Mouse (Mus musculus): ENCODE measurements around the gene Cs. TPM values are rescaled to one million over a fixed set of nuclear protein-coding genes. Genes with fewer than 3 reads are reported as not detected.
"Not testable (repeated sequence)": the region's sequence is repeated elsewhere in the genome, so short reads cannot be mapped to it uniquely, and the experiment has no call there.

The Cs gene
- 212 TPM for polyA plus RNA-seq (2012; fragmentation: generic; extraction: Trizol)
- long read RNA-seq, experiment 1, transcript Cs-201 (11 exons, 2,926 nt): major isoform, 228 of 260 reads
- long read RNA-seq, experiment 1, partial matches to known transcripts: 28 of 260 reads
- long read RNA-seq, experiment 1, other reads (novel, unspliced or antisense): 4 of 260 reads
- long read RNA-seq, experiment 2, transcript Cs-201 (11 exons, 2,926 nt): major isoform, 1,888 of 1,963 reads
- long read RNA-seq, experiment 2, partial matches to known transcripts: 41 of 1,963 reads
- long read RNA-seq, experiment 2, other reads (novel, unspliced or antisense): 31 of 1,963 reads

DNA sequence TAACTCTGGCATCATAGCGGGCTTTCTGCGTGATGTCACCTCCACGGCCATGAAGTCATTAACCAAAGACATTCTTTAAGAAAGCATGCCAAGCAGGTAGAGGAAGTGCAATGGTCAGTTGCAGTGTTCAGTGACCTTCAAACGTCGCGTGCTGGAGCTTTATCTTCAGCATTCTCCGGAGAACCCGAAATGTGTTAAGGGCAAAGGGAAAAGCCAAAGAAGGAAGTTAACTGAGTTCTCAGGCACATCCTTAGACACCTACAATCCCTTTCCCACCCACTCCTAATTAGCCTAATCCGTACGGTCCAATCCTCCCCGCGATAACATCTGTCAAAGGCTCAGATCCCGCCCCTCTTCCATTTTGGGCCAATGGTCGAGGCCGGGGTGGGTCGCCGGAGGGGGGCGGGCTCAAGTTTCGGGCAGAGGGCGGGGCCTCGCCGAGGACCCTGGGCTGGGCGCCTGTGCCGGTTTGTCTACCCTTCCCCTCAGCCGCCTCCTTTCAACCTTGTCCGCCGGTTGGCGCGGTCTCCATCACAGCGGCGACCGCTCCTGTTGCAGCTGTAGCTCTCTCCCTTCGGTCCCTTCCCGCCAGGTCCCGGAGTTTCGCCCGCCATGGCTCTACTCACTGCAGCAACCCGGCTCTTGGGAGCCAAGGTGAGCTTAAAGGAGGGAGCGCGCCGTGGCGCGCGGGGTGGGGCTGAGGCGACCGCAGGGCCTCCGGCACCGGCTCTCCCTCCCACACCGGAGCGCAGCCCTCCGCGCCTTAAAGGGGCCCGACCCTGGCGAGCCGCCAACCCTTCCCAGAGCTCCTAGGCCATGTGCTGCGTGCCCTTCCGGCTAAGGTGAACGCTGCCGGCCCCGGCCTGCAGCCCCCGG lies at the start of gene Cs:
TSS of gene Cs (plus strand) at position 429 of the 876 bp plus-strand sequence.
- peak within 1 kb of the TSS; percentile 92 for H3K4me3 ChIP-seq (ENCODE audit: insufficient read depth, poor library complexity, severe bottlenecking)
- H3K36me3 ChIP-seq (ENCODE audit: control insufficient read depth, insufficient read depth): peaks cover 39% of the 10 kb centered on the region
- TF ChIP-seq MYOD1 (IDR thresholded peaks at IDR 0.05; ENCODE audit: control insufficient read depth, insufficient read length, low read depth): no peak
- TF ChIP-seq MAX (IDR thresholded peaks at IDR 0.05): peak; percentile 56
- peaks cover 54% of the 10 kb centered on the region for H3K79me2 ChIP-seq (ENCODE audit: control insufficient read depth, insufficient read depth)
- H3K79me3 ChIP-seq (ENCODE audit: low read depth): peaks cover 50% of the 10 kb centered on the region
- peak within 1 kb of the TSS; percentile 90 for H3ac ChIP-seq (ENCODE audit: control insufficient read depth, insufficient read length, low read depth)
- no peaks in the 10 kb centered on the region for H3K27me3 ChIP-seq (ENCODE audit: control insufficient read depth, insufficient read depth, insufficient read length)

DNA sequence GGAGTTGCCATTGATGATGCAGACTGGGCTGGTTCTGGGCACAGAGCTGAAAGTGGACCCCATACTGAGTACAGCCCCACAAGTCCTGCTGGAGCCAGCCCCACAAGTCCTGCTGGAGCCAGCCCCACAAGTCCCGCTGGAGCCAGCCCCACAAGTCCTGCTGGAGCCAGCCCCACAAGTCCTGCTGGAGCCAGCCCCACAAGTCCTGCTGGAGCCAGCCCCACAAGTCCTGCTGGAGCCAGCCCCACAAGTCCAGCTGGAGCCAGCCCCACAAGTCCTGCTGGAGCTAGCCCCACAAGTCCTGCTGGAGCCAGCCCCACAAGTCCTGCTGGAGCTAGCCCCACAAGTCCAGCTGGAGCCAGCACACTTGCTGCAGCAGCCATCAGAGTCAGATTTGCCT lies 46.9 kb upstream of the Cs start:
- H3K36me3 ChIP-seq (ENCODE audit: control insufficient read depth, insufficient read depth): peaks cover 15% of the 10 kb centered on the region
- not testable (repeated sequence) for H3K79me3 ChIP-seq (ENCODE audit: low read depth)

DNA sequence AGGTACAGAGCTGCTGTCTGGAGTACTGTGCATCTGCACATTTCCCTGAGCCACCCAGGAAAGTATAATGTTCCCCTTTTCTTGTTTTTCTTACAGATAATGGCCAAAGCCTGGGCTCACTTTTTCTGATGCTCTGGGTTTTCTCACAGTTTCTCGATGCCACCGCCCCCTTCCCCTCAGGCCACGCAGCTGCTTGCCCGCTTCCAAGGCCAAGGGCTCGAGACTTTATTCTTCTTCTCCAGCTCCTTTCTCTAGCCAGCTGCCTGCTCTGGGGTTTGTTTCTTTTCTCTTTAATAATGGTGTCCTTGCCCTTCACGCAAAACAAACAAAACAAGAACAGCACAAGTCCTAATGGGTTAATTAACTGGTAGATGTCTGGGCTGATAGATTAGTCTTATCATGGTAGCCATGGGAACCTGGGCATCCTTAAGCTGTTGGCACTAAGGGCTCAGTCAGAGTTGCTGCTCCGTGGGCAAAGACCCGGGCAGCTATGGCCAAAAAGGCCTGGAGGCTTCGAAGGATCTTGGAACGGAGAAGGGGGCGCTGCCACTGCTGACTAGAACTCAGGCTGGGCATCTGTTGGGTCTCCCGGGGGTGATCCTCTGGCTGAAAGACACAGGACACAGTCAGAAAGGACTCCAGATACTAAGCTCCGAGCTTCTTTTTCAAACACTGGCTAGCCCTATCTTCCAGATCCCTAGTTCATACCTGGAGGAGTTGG lies 41.0 kb upstream of the Cs start:
- Histone ChIP-seq H3K4me3 (ENCODE audit: insufficient read depth, poor library complexity, severe bottlenecking) (no peak overlapping the region), H3K27me3 (ENCODE audit: control insufficient read depth, insufficient read depth, insufficient read length) (peaks cover 4% of the 10 kb centered on the region), H3K79me2 (ENCODE audit: control insufficient read depth, insufficient read depth) (no peaks in the 10 kb centered on the region), H3ac (ENCODE audit: control insufficient read depth, insufficient read length, low read depth) (no peak overlapping the region), H3K36me3 (ENCODE audit: control insufficient read depth, insufficient read depth) (peaks cover 5% of the 10 kb centered on the region), H3K79me3 (ENCODE audit: low read depth) (no peaks in the 10 kb centered on the region)
- TF ChIP-seq MYOD1 (IDR thresholded peaks at IDR 0.05; ENCODE audit: control insufficient read depth, insufficient read length, low read depth) (no peak), CTCF (IDR thresholded peaks at IDR 0.05; ENCODE audit: control insufficient read depth, insufficient read depth, insufficient read length) (no peak), MAX (IDR thresholded peaks at IDR 0.05) (no peak), CEBPB (IDR thresholded peaks at IDR 0.05; ENCODE audit: low read depth) (no peak)

More for the DNA sequence above, 46.9 kb upstream of the Cs start:
- not testable (repeated sequence) for H3K4me3 ChIP-seq (ENCODE audit: insufficient read depth, poor library complexity, severe bottlenecking); H3ac ChIP-seq (ENCODE audit: control insufficient read depth, insufficient read length, low read depth); H3K79me2 ChIP-seq (ENCODE audit: control insufficient read depth, insufficient read depth); H3K27me3 ChIP-seq (ENCODE audit: control insufficient read depth, insufficient read depth, insufficient read length)

DNA sequence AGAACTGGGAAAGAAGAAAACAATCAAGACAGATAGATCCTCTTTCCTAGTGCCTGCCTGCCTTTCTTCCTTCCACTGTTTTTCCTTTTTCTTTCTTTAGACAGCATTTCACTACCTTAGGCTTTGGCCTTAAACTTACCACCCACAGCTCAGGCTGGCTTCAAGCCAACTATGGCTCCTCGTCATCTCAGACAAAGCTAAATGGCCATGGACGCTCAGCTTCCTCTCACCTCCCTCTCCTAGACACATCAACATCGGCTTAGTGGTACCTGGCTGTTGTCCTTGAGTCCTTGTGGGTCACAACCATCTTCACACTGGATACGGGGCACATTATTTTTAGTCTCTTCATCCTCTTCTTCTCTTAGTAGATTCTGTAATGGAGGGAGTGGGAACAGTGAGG lies 40.3 kb upstream of the Cs start:
- peaks cover 4% of the 10 kb centered on the region for H3K27me3 ChIP-seq (ENCODE audit: control insufficient read depth, insufficient read depth, insufficient read length)
- peaks cover 5% of the 10 kb centered on the region for H3K36me3 ChIP-seq (ENCODE audit: control insufficient read depth, insufficient read depth)
- no peak for TF ChIP-seq USF1 (IDR thresholded peaks at IDR 0.05; ENCODE audit: low read depth)
- no peak for TF ChIP-seq CTCF (IDR thresholded peaks at IDR 0.05; ENCODE audit: control insufficient read depth, insufficient read depth, insufficient read length)
- TF ChIP-seq MYOG (IDR thresholded peaks at IDR 0.05; ENCODE audit: control insufficient read depth, extremely low read depth, insufficient read length): no peak
- no peak for TF ChIP-seq CEBPB (IDR thresholded peaks at IDR 0.05; ENCODE audit: low read depth)
- TF ChIP-seq FOSL1 (IDR thresholded peaks at IDR 0.05; ENCODE audit: insufficient read depth, low read length, poor library complexity, severe bottlenecking): no peak
- TF ChIP-seq MYOD1 (IDR thresholded peaks at IDR 0.05; ENCODE audit: control insufficient read depth, insufficient read length, low read depth): no peak
- no peak for TF ChIP-seq MAX (IDR thresholded peaks at IDR 0.05)
- no peak overlapping the region for H3ac ChIP-seq (ENCODE audit: control insufficient read depth, insufficient read length, low read depth)
- no peaks in the 10 kb centered on the region for H3K79me2 ChIP-seq (ENCODE audit: control insufficient read depth, insufficient read depth)
- H3K79me3 ChIP-seq (ENCODE audit: low read depth): no peaks in the 10 kb centered on the region
- no peak overlapping the region for H3K4me3 ChIP-seq (ENCODE audit: insufficient read depth, poor library complexity, severe bottlenecking)

DNA sequence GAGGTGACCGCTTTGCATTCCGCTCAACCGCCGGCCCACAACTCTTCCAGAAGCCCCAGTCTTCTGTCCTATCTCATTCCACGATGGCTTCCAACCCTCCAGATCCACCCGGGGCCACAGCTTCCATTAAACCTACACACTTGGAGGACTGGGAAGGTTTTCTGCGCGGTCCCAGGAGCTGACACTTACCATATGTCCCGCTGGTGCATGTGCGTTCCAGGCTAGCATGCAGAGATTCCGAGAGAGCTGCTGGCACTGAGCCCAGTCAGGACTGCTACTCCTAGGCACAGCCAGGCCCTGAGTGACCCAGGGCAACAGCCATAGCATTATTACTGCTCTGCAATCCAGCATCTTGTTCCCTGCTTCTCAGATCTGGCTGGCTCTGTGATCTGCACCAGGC lies 39.9 kb upstream of the Cs start:
- H3K27me3 ChIP-seq (ENCODE audit: control insufficient read depth, insufficient read depth, insufficient read length): peaks cover 4% of the 10 kb centered on the region
- H3ac ChIP-seq (ENCODE audit: control insufficient read depth, insufficient read length, low read depth): no peak overlapping the region
- TF ChIP-seq MAX (IDR thresholded peaks at IDR 0.05) (no peak), CEBPB (IDR thresholded peaks at IDR 0.05; ENCODE audit: low read depth) (no peak), FOSL1 (IDR thresholded peaks at IDR 0.05; ENCODE audit: insufficient read depth, low read length, poor library complexity, severe bottlenecking) (no peak), USF1 (IDR thresholded peaks at IDR 0.05; ENCODE audit: low read depth) (no peak), CTCF (IDR thresholded peaks at IDR 0.05; ENCODE audit: control insufficient read depth, insufficient read depth, insufficient read length) (no peak), MYOD1 (IDR thresholded peaks at IDR 0.05; ENCODE audit: control insufficient read depth, insufficient read length, low read depth) (no peak), MYOG (IDR thresholded peaks at IDR 0.05; ENCODE audit: control insufficient read depth, extremely low read depth, insufficient read length) (no peak)
- H3K79me3 ChIP-seq (ENCODE audit: low read depth): no peaks in the 10 kb centered on the region
- H3K4me3 ChIP-seq (ENCODE audit: insufficient read depth, poor library complexity, severe bottlenecking): no peak overlapping the region
- H3K36me3 ChIP-seq (ENCODE audit: control insufficient read depth, insufficient read depth): peaks cover under 1% of the 10 kb centered on the region
- H3K79me2 ChIP-seq (ENCODE audit: control insufficient read depth, insufficient read depth): no peaks in the 10 kb centered on the region
